Mouse (Mus musculus): ENCODE measurements around the gene Slc25a12. TPM values are rescaled to one million over a fixed set of nuclear protein-coding genes. Genes with fewer than 3 reads are reported as not detected.

Gene Slc25a12
- polyA plus RNA-seq, 1 experiment, result 52.2 TPM

- no peak for DNase-seq
- 33% methylated on average over 3 of the region's 3 CpGs for WGBS
- Histone ChIP-seq H3K27ac (ENCODE audit: control insufficient read depth, insufficient read depth, low read length) (no peak overlapping the region), H3K4me1 (replicated peaks; ENCODE audit: control insufficient read depth, insufficient read depth, low read length) (no peaks in the 10 kb centered on the region), H3K36me3 (ENCODE audit: control insufficient read depth, insufficient read depth, low read length) (peaks cover 63% of the 10 kb centered on the region), H3K4me3 (ENCODE audit: control insufficient read depth, insufficient read depth, low read length) (no peak overlapping the region), H3K27me3 (ENCODE audit: control insufficient read depth, insufficient read depth, low read length) (no peaks in the 10 kb centered on the region)
- TF ChIP-seq POLR2A (IDR thresholded peaks at IDR 0.05; ENCODE audit: control insufficient read depth, extremely low read depth, insufficient read depth, low read length, poor library complexity) (no peak), CTCF (IDR thresholded peaks at IDR 0.05; ENCODE audit: borderline replicate concordance, control insufficient read depth, extremely low read depth, insufficient read depth, low read length, poor library complexity) (no peak)
Measured at GRCm38 (mm10) chr2:71248071-71248470, 119.5 kb downstream of the Slc25a12 start.

GRCm38 (mm10) chr2:71246096-71246495 is 121.5 kb downstream of the Slc25a12 start:
- no peak overlapping the region for H3K27ac ChIP-seq (ENCODE audit: control insufficient read depth, insufficient read depth, low read length)
- no peak overlapping the region for H3K4me3 ChIP-seq (ENCODE audit: control insufficient read depth, insufficient read depth, low read length)
- no peaks in the 10 kb centered on the region for H3K4me1 ChIP-seq (replicated peaks; ENCODE audit: control insufficient read depth, insufficient read depth, low read length)
- WGBS, result 95% methylated on average over 5 of the region's 5 CpGs
- DNase-seq, result no peak
- no peak for TF ChIP-seq POLR2A (IDR thresholded peaks at IDR 0.05; ENCODE audit: control insufficient read depth, extremely low read depth, insufficient read depth, low read length, poor library complexity)
- TF ChIP-seq CTCF (IDR thresholded peaks at IDR 0.05; ENCODE audit: borderline replicate concordance, control insufficient read depth, extremely low read depth, insufficient read depth, low read length, poor library complexity), result no peak
- peaks cover 45% of the 10 kb centered on the region for H3K36me3 ChIP-seq (ENCODE audit: control insufficient read depth, insufficient read depth, low read length)
- no peaks in the 10 kb centered on the region for H3K27me3 ChIP-seq (ENCODE audit: control insufficient read depth, insufficient read depth, low read length)

- 98% methylated on average over 3 of the region's 3 CpGs for WGBS
- H3K27ac ChIP-seq (ENCODE audit: control insufficient read depth, insufficient read depth, low read length), result no peak overlapping the region
- no peaks in the 10 kb centered on the region for H3K27me3 ChIP-seq (ENCODE audit: control insufficient read depth, insufficient read depth, low read length)
- no peak overlapping the region for H3K4me3 ChIP-seq (ENCODE audit: control insufficient read depth, insufficient read depth, low read length)
- peaks cover 40% of the 10 kb centered on the region for H3K36me3 ChIP-seq (ENCODE audit: control insufficient read depth, insufficient read depth, low read length)
- no peak for DNase-seq
- H3K4me1 ChIP-seq (replicated peaks; ENCODE audit: control insufficient read depth, insufficient read depth, low read length), result no peaks in the 10 kb centered on the region
- TF ChIP-seq CTCF (IDR thresholded peaks at IDR 0.05; ENCODE audit: borderline replicate concordance, control insufficient read depth, extremely low read depth, insufficient read depth, low read length, poor library complexity) (no peak), POLR2A (IDR thresholded peaks at IDR 0.05; ENCODE audit: control insufficient read depth, extremely low read depth, insufficient read depth, low read length, poor library complexity) (no peak)
Measured at GRCm38 (mm10) chr2:71245416-71245815, 122.1 kb downstream of the Slc25a12 start.

DNA sequence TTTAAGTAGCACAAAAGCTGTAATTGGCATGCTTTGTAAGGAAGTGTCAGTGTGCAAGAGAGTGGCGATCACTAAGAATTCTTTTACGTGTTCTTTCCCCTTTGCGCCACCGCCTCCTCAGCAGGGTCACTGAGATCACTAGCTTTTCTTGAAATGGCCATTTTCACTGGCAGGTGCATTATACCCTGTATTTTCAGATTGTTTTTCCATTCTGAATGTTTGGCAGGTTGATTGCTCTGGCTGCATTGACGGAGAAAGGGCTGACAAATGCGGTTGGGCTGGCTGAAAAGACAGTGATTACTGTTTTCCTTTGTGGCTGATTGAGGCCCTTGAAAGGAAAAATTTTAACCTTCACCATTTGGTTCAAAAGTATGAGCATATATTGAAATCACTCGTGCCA is 122.7 kb downstream of the Slc25a12 start:
- Histone ChIP-seq H3K4me3 (ENCODE audit: control insufficient read depth, insufficient read depth, low read length) (no peak overlapping the region), H3K4me1 (replicated peaks; ENCODE audit: control insufficient read depth, insufficient read depth, low read length) (no peaks in the 10 kb centered on the region), H3K27me3 (ENCODE audit: control insufficient read depth, insufficient read depth, low read length) (no peaks in the 10 kb centered on the region), H3K27ac (ENCODE audit: control insufficient read depth, insufficient read depth, low read length) (no peak overlapping the region), H3K36me3 (ENCODE audit: control insufficient read depth, insufficient read depth, low read length) (peaks cover 33% of the 10 kb centered on the region)
- DNase-seq, result no peak
- 96% methylated on average over 7 of the region's 7 CpGs for WGBS
- TF ChIP-seq CTCF (IDR thresholded peaks at IDR 0.05; ENCODE audit: borderline replicate concordance, control insufficient read depth, extremely low read depth, insufficient read depth, low read length, poor library complexity), result no peak
- no peak for TF ChIP-seq POLR2A (IDR thresholded peaks at IDR 0.05; ENCODE audit: control insufficient read depth, extremely low read depth, insufficient read depth, low read length, poor library complexity)

DNA sequence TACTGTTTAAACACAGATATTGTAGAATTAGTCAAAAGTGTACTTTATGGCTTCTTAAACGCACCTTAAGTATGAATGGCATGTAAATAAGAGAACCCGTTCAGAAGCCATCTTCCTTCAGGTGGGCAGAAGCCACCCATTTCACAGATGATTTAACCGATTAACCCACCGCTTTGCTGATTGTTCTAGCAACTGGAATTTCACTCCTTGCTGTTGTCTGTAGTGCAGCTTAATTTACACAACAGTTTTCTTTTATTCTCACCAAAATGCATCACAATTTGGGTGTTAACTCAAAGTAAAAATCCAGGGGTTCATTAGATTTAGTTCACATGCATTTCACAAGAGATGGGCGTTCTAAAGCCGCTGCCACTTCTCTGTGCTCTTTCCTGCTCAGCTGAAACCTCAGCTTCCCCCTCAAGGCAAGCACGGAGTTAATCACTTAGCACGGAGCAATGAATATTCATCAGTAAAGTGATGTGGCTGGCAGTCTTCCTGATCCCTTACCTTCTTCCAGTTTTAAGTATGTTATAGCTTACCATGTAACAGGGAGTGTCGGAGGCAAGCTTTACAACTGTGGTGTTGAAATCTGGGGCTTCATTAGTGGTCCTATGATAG is 124.4 kb downstream of the Slc25a12 start:
- no peak overlapping the region for H3K4me3 ChIP-seq (ENCODE audit: control insufficient read depth, insufficient read depth, low read length)
- H3K36me3 ChIP-seq (ENCODE audit: control insufficient read depth, insufficient read depth, low read length), result peaks cover 22% of the 10 kb centered on the region
- TF ChIP-seq POLR2A (IDR thresholded peaks at IDR 0.05; ENCODE audit: control insufficient read depth, extremely low read depth, insufficient read depth, low read length, poor library complexity) (no peak), CTCF (IDR thresholded peaks at IDR 0.05; ENCODE audit: borderline replicate concordance, control insufficient read depth, extremely low read depth, insufficient read depth, low read length, poor library complexity) (no peak)
- no peak for DNase-seq
- H3K4me1 ChIP-seq (replicated peaks; ENCODE audit: control insufficient read depth, insufficient read depth, low read length), result no peaks in the 10 kb centered on the region
- H3K27me3 ChIP-seq (ENCODE audit: control insufficient read depth, insufficient read depth, low read length), result no peaks in the 10 kb centered on the region
- no peak overlapping the region for H3K27ac ChIP-seq (ENCODE audit: control insufficient read depth, insufficient read depth, low read length)
- 85% methylated on average over 9 of the region's 9 CpGs for WGBS

DNA sequence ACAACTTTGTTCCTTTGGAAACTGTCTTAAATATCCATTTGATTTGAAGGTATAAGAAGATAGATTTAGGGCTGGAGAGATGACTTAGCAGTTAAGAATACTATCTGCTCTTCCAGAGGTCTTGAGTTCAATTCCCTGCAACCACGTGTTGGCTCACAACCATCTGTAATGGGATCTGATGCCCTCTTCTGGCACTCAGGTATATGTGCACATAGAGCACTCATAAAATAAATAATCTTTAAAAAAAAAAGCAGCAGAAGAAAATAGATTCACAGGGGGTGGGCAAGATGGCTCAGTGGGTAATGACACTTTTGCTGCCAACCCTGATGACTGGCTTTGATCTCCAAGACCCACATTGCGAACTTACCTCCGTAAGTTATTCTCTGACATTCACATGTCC is 125.4 kb downstream of the Slc25a12 start:
- Histone ChIP-seq H3K36me3 (ENCODE audit: control insufficient read depth, insufficient read depth, low read length) (peaks cover 21% of the 10 kb centered on the region), H3K27me3 (ENCODE audit: control insufficient read depth, insufficient read depth, low read length) (no peaks in the 10 kb centered on the region), H3K27ac (ENCODE audit: control insufficient read depth, insufficient read depth, low read length) (no peak overlapping the region), H3K4me3 (ENCODE audit: control insufficient read depth, insufficient read depth, low read length) (no peak overlapping the region), H3K4me1 (replicated peaks; ENCODE audit: control insufficient read depth, insufficient read depth, low read length) (no peaks in the 10 kb centered on the region)
- DNase-seq, result no peak
- WGBS, result 96% methylated on average over 3 of the region's 3 CpGs
- TF ChIP-seq CTCF (IDR thresholded peaks at IDR 0.05; ENCODE audit: borderline replicate concordance, control insufficient read depth, extremely low read depth, insufficient read depth, low read length, poor library complexity), result no peak

DNA sequence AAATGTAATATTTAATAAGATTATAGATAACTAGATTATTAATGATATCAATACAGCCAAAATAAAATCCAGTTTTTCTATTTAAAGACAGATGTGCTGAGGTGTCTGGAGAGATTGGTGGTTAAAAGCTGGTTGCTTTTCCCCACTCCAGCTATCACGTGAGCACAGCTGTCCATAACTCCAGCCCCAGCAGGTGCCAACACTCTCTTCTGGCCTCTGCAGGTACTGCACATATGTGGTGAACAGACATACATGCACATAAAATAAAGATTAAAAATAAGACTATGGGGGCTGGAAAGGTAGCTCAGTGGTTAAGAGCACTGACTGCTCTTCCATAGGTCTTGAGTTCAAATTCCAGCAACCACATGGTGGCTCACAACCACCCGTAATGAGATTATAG is 126.0 kb downstream of the Slc25a12 start:
- TF ChIP-seq CTCF (IDR thresholded peaks at IDR 0.05; ENCODE audit: borderline replicate concordance, control insufficient read depth, extremely low read depth, insufficient read depth, low read length, poor library complexity) (no peak), POLR2A (IDR thresholded peaks at IDR 0.05; ENCODE audit: control insufficient read depth, extremely low read depth, insufficient read depth, low read length, poor library complexity) (no peak)
- Histone ChIP-seq H3K27me3 (ENCODE audit: control insufficient read depth, insufficient read depth, low read length) (no peaks in the 10 kb centered on the region), H3K4me1 (replicated peaks; ENCODE audit: control insufficient read depth, insufficient read depth, low read length) (no peaks in the 10 kb centered on the region), H3K36me3 (ENCODE audit: control insufficient read depth, insufficient read depth, low read length) (peaks cover 19% of the 10 kb centered on the region), H3K4me3 (ENCODE audit: control insufficient read depth, insufficient read depth, low read length) (no peak overlapping the region), H3K27ac (ENCODE audit: control insufficient read depth, insufficient read depth, low read length) (no peak overlapping the region)
- 95% methylated on average over 2 of the region's 2 CpGs for WGBS
- no peak for DNase-seq

All from thymus, adult 2 months (tissue).